Mouse (Mus musculus): ENCODE data around the gene Mapkapk5.

Gene Mapkapk5

DNA sequence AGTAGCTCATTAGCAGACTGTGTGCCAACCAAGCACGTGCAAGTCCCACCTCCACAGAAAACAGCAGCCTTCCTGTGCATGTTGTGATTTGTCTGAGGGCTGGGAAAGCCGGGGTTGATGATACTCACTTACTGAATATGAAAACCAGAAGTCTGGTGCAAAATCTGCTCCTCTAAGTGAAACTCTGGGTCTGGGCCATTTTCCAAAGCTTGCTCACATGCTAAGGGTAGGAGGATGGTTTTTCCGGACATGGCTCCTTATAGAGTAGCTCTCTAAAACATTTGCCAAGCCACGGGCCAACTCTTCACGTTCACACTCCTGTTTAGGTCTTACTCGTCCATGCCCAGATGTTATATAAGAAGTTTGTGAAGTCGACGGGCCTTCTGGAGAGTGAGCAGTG is 52.4 kb downstream of the Mapkapk5 start:
- no peak for DNase-seq (ENCODE audit: low spot score)

- no peak for DNase-seq (ENCODE audit: low spot score)
Observed at GRCm38 (mm10) chr5:121484801-121485200, 60.9 kb downstream of the Mapkapk5 start.

- peak; percentile 89 for DNase-seq (ENCODE audit: low spot score)
Observed at GRCm38 (mm10) chr5:121477680-121478079, 68.0 kb downstream of the Mapkapk5 start.

DNA sequence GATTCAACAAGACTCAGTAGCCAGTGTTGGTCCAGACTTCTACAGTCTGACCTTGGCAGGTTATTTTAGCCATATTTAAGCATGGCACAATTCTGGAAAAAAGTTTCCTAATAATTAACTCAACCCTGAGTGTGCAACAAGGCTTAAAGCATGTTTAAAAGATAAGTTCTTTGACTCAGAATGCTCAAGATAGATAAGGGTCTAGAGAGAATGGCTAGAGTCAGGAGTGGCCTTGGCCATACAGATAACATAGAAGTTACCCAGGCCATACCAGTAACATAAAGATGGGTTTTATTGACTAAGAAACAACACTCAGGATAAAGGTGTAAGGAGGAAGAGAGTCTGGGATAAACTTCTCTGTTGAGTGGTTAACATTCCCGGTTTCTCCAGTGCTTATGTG is 69.7 kb downstream of the Mapkapk5 start:
- DNase-seq (ENCODE audit: low spot score), result no peak
